Mouse (Mus musculus) liver, embryonic 12.5 days (tissue): Measurements from ENCODE around the gene P3h2. TPM values are rescaled to one million over a fixed set of nuclear protein-coding genes. Genes with fewer than 3 reads are reported as not detected.

ENCODE experiments used
- ATAC-seq: fragments of 200-750 bp; cut with Nextera tagmentation; 2 replicates; pipeline ENCODE4 v1.8.0; 2017; ENCODE audit warnings: moderate number of reproducible peaks, mild to moderate bottlenecking, moderate library complexity
- H3K27ac ChIP-seq: fragments of 300-500 bp; sonication (generic); 2 replicates; pipeline ENCODE4 v1.5.1; 2016; ENCODE audit warnings: mild to moderate bottlenecking
- H3K27me3 ChIP-seq: fragments of 300-500 bp; sonication (generic); replicated peaks from 2 replicates; pipeline ENCODE4 v1.6.1; 2016; ENCODE audit warnings: mild to moderate bottlenecking, moderate library complexity
- H3K36me3 ChIP-seq: fragments of 300-500 bp; sonication (generic); 2 replicates; pipeline ENCODE4 v1.6.1; 2016; ENCODE audit warnings: mild to moderate bottlenecking, moderate library complexity
- H3K4me1 ChIP-seq: fragments of 300-500 bp; sonication (generic); 2 replicates; pipeline ENCODE4 v1.6.1; 2016
- H3K4me2 ChIP-seq: fragments of 300-500 bp; sonication (generic); 2 replicates; pipeline ENCODE4 v1.6.1; 2016; ENCODE audit warnings: mild to moderate bottlenecking, moderate library complexity
- H3K4me3 ChIP-seq: fragments of 300-500 bp; sonication (generic); 2 replicates; pipeline ENCODE4 v1.5.1; 2016; ENCODE audit warnings: mild to moderate bottlenecking, moderate library complexity
- H3K9ac ChIP-seq: fragments of 300-500 bp; sonication (generic); 2 replicates; pipeline ENCODE4 v1.6.1; 2016; ENCODE audit warnings: mild to moderate bottlenecking, moderate library complexity
- H3K9me3 ChIP-seq: fragments of 300-500 bp; sonication (generic); replicated peaks from 2 replicates; pipeline ENCODE4 v1.6.1; 2016; ENCODE audit warnings: mild to moderate bottlenecking, moderate library complexity
- WGBS: fragments of 180-500 bp; shearing (Covaris S2); methylation state at CpG from one replicate; pipeline ENCODE4 v1.1.7; 2016; ENCODE audit not compliant: insufficient replicate concordance; 5-methylcytosine and 5-hydroxymethylcytosine counted together
- polyA plus RNA-seq: library from polyadenylated mRNA; unstranded; fragments of >200 nt; fragmentation: Nextera tagmentation; extraction: Ambion mirVana; gene quantifications from 2 replicates; pipeline ENCODE4 v1.2.1, GENCODE M21; 2016

Gene P3h2
- 1.5 and 2.0 TPM in 2 replicates for polyA plus RNA-seq

GRCm38 (mm10) chr16:26105115-26105974 lies at the start of gene P3h2:
TSS of gene P3h2 (minus strand) at chr16:26105784.
- H3K4me2 ChIP-seq, result peak within 1 kb of the TSS; percentile 73
- 2% methylated on average over 98 of the region's 101 CpGs for WGBS
- H3K27ac ChIP-seq, result peak within 1 kb of the TSS; percentile 65
- H3K9ac ChIP-seq, result peak within 1 kb of the TSS; percentile 48; the same call in 1 of the 2 replicates
- peaks cover 35% of the 10 kb centered on the region for H3K27me3 ChIP-seq
- H3K4me3 ChIP-seq, result peak within 1 kb of the TSS; percentile 56
- no peaks in the 10 kb centered on the region for H3K36me3 ChIP-seq
- peak; percentile 70 for ATAC-seq
- no peaks in the 10 kb centered on the region for H3K9me3 ChIP-seq
- H3K4me1 ChIP-seq, result no peaks in the 10 kb centered on the region

- Histone ChIP-seq H3K4me3 (no peak overlapping the region), H3K27ac (no peak overlapping the region), H3K4me1 (no peaks in the 10 kb centered on the region), H3K27me3 (no peaks in the 10 kb centered on the region), H3K36me3 (no peaks in the 10 kb centered on the region), H3K9me3 (no peaks in the 10 kb centered on the region), H3K9ac (no peak overlapping the region), H3K4me2 (no peak overlapping the region)
- 59% methylated on average over 2 of the region's 2 CpGs for WGBS
- ATAC-seq, result no peak
These were observed 46.7 kb upstream of the P3h2 start for GRCm38 (mm10) chr16:26152258-26152657.

- Histone ChIP-seq H3K27ac (no peak overlapping the region), H3K9me3 (no peaks in the 10 kb centered on the region), H3K36me3 (no peaks in the 10 kb centered on the region), H3K9ac (no peak overlapping the region), H3K4me3 (no peak overlapping the region), H3K4me2 (no peak overlapping the region), H3K27me3 (no peaks in the 10 kb centered on the region), H3K4me1 (no peaks in the 10 kb centered on the region)
- 50% methylated on average over 1 of the region's 1 CpGs for WGBS
- no peak for ATAC-seq
These were observed 45.4 kb upstream of the P3h2 start for GRCm38 (mm10) chr16:26150943-26151342.

- Histone ChIP-seq H3K4me3 (no peak overlapping the region), H3K36me3 (no peaks in the 10 kb centered on the region), H3K4me1 (no peaks in the 10 kb centered on the region), H3K27me3 (no peaks in the 10 kb centered on the region), H3K9me3 (no peaks in the 10 kb centered on the region), H3K27ac (no peak overlapping the region), H3K9ac (no peak overlapping the region), H3K4me2 (no peak overlapping the region)
- no peak for ATAC-seq
- 55% methylated on average over 1 of the region's 1 CpGs for WGBS
These were observed 41.3 kb upstream of the P3h2 start for GRCm38 (mm10) chr16:26146853-26147252.

- Histone ChIP-seq H3K36me3 (no peaks in the 10 kb centered on the region), H3K4me3 (no peak overlapping the region), H3K27ac (no peak overlapping the region), H3K27me3 (no peaks in the 10 kb centered on the region), H3K9ac (no peak overlapping the region), H3K4me1 (no peaks in the 10 kb centered on the region), H3K4me2 (no peak overlapping the region), H3K9me3 (no peaks in the 10 kb centered on the region)
- 64% methylated on average over 1 of the region's 1 CpGs for WGBS
- ATAC-seq, result no peak
These were observed 25.5 kb upstream of the P3h2 start for GRCm38 (mm10) chr16:26131126-26131525.

GRCm38 (mm10) chr16:26106618-26107017 lies 1.0 kb upstream of the P3h2 start:
- peaks cover 35% of the 10 kb centered on the region for H3K27me3 ChIP-seq
- H3K4me2 ChIP-seq, result no peak overlapping the region
- H3K36me3 ChIP-seq, result no peaks in the 10 kb centered on the region
- no peak overlapping the region for H3K4me3 ChIP-seq
- 63% methylated on average over 5 of the region's 5 CpGs for WGBS
- H3K9me3 ChIP-seq, result no peaks in the 10 kb centered on the region
- H3K9ac ChIP-seq, result no peak overlapping the region
- ATAC-seq, result no peak
- no peak overlapping the region for H3K27ac ChIP-seq
- no peaks in the 10 kb centered on the region for H3K4me1 ChIP-seq

- H3K36me3 ChIP-seq, result no peaks in the 10 kb centered on the region
- 0 out of 2 replicates have a peak overlapping the region, but pooled peaks have one; percentile 48 for H3K9ac ChIP-seq
- H3K27me3 ChIP-seq, result peaks cover 35% of the 10 kb centered on the region
- peak overlapping the region; percentile 56 for H3K4me3 ChIP-seq
- ATAC-seq, result peak; percentile 18; the same call in 1 of the 2 replicates
- peak overlapping the region; percentile 65 for H3K27ac ChIP-seq
- H3K4me1 ChIP-seq, result no peaks in the 10 kb centered on the region
- peak overlapping the region; percentile 73 for H3K4me2 ChIP-seq
- no peaks in the 10 kb centered on the region for H3K9me3 ChIP-seq
- 4% methylated on average over 5 of the region's 5 CpGs for WGBS
These were observed 545 bp upstream of the P3h2 start for GRCm38 (mm10) chr16:26106041-26106617.

GRCm38 (mm10) chr16:26104274-26104673 lies 1.3 kb downstream of the P3h2 start:
- Histone ChIP-seq H3K4me3 (no peak overlapping the region; the same call in 1 of the 2 replicates), H3K4me1 (no peaks in the 10 kb centered on the region), H3K9ac (no peak overlapping the region), H3K27ac (no peak overlapping the region), H3K9me3 (no peaks in the 10 kb centered on the region), H3K27me3 (peaks cover 35% of the 10 kb centered on the region), H3K36me3 (no peaks in the 10 kb centered on the region), H3K4me2 (peak overlapping the region; percentile 73)
- ATAC-seq, result no peak
- 31% methylated on average over 4 of the region's 4 CpGs for WGBS

- H3K36me3 ChIP-seq, result no peaks in the 10 kb centered on the region
- H3K4me1 ChIP-seq, result no peaks in the 10 kb centered on the region
- H3K27ac ChIP-seq, result no peak overlapping the region
- no peak for ATAC-seq
- WGBS, result 60% methylated on average over 2 of the region's 2 CpGs
- no peak overlapping the region for H3K4me3 ChIP-seq
- no peak overlapping the region for H3K9ac ChIP-seq
- no peak overlapping the region for H3K4me2 ChIP-seq
- peaks cover 35% of the 10 kb centered on the region for H3K27me3 ChIP-seq
- H3K9me3 ChIP-seq, result no peaks in the 10 kb centered on the region
These were observed 2.7 kb downstream of the P3h2 start for GRCm38 (mm10) chr16:26102856-26103255.

- no peak overlapping the region for H3K9ac ChIP-seq
- no peak overlapping the region for H3K4me2 ChIP-seq
- 48% methylated on average over 4 of the region's 4 CpGs for WGBS
- H3K27me3 ChIP-seq, result peaks cover 18% of the 10 kb centered on the region
- H3K27ac ChIP-seq, result no peak overlapping the region
- ATAC-seq, result no peak
- no peaks in the 10 kb centered on the region for H3K36me3 ChIP-seq
- H3K9me3 ChIP-seq, result no peaks in the 10 kb centered on the region
- no peak overlapping the region for H3K4me3 ChIP-seq
- no peaks in the 10 kb centered on the region for H3K4me1 ChIP-seq
These were observed 5.4 kb downstream of the P3h2 start for GRCm38 (mm10) chr16:26100167-26100566.

- Histone ChIP-seq H3K27me3 (no peaks in the 10 kb centered on the region), H3K9ac (no peak overlapping the region), H3K36me3 (no peaks in the 10 kb centered on the region), H3K9me3 (no peaks in the 10 kb centered on the region), H3K4me2 (no peak overlapping the region), H3K4me3 (no peak overlapping the region), H3K4me1 (no peaks in the 10 kb centered on the region), H3K27ac (no peak overlapping the region)
- 55% methylated on average over 7 of the region's 7 CpGs for WGBS
- no peak for ATAC-seq
These were observed 9.8 kb downstream of the P3h2 start for GRCm38 (mm10) chr16:26095696-26096284.

GRCm38 (mm10) chr16:26093888-26094287 lies 11.7 kb downstream of the P3h2 start:
- H3K27ac ChIP-seq, result no peak overlapping the region
- no peaks in the 10 kb centered on the region for H3K27me3 ChIP-seq
- H3K4me3 ChIP-seq, result no peak overlapping the region
- H3K36me3 ChIP-seq, result no peaks in the 10 kb centered on the region
- no peak overlapping the region for H3K9ac ChIP-seq
- no peaks in the 10 kb centered on the region for H3K9me3 ChIP-seq
- H3K4me1 ChIP-seq, result no peaks in the 10 kb centered on the region
- no peak overlapping the region for H3K4me2 ChIP-seq
- WGBS, result 18% methylated on average over 4 of the region's 4 CpGs
- ATAC-seq, result no peak
